Mouse (Mus musculus): Measurements from ENCODE around the gene Spata31d1a.
"Not testable (repeated sequence)": the region's sequence is repeated elsewhere in the genome, so short reads cannot be mapped to it uniquely, and the experiment has no call there.

Gene Spata31d1a

DNA sequence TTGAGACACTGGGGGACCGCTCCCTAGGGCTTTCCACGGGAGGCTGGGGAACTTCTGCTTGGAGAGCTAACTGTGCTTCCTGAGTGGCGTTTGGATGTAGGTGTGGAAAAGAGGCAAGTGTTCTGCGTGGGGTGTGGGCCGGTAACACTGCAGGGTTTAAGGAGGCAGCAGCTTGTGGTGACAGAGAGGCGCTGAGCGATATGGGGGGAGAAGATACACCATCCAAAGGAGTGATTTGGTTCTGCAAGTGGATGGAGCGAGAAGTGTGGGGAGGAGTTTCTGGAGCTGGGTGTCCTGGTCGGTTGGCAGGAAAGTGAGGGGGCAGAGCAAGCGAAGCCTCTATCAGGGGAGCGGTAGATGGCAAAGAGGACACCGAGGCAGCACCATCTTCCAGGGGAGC, 6.6 kb downstream of the Spata31d1a start:
- no peak for DNase-seq (ENCODE audit: low read depth, low spot score)

DNA sequence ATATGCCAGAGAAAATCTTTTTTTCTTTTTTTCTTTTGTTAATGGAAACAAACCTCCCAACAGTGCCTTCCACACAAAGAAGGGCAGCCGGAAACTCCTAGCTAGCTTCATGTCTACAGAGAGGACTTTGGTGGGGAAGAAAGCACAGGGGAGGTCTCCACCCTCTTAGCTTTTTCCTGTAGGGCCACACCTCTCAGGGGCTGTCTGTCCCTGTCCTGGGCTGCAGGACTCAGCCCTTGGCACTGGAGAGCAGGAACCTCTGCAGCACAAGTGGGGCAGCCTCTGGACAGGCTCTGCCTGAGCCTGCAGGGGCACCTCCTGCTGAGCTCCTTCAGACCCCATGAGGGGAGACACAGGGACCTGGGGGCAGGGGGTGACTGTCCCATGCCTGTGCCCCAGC, 10.0 kb downstream of the Spata31d1a start:
- DNase-seq (ENCODE audit: low read depth, low spot score), result not testable (repeated sequence)

DNA sequence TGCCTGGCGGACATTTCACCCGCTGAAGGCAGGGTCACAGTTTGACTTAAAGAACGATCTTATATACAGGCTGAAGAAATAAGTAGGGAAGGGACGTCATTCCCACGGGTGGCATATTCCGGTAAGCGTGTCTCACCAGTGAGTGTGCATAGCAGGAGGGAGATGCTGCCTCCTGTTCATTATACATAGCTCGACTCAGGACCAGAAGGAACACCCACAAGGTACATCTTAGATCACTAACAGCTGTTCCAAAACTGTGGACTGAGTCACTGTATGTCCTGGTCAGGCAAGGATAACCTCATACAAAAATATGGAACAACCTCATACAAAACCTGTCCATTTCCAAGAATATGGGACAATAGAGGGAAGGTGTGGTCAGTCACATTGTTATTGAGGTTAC, 11.0 kb downstream of the Spata31d1a start:
- DNase-seq (ENCODE audit: low read depth, low spot score), result no peak

DNA sequence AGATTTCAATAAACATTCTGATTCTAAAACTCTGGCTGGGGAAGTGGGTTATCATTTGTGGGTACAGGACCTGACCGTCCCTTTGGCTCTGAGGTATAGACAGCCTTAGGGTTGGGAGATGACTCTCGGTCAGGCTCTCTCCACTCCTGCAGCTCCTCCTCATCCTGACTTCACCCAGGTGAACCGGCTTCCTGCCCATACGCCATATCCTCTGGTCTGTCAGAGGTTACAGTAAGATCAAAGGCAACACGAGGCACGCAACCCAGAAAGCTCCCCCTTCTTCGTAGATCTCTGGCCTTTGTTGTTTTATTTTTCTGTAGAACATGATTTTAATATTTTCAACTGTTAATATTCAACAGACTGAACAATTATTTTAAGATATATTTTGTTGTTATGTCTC, 14.3 kb downstream of the Spata31d1a start:
- DNase-seq (ENCODE audit: low read depth, low spot score), result no peak

DNA sequence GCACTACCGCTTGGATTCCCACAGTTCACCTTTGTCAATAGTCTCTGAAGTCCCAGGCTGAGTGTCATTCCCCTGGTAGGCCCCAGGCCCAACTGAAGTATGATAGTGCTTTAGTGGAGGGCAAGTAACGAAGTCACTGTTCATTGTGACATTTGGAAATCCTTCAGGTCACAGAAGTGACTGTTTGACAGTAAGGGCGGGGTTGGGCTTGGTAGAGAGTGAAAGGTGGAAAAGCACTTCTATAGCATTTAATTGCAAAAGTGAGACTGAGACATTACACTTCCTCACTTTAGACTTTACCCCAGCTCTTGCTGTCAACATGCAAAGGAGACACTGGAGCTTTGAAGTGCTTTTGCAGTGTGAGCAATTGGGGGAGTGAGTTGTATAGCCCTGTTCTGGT, 16.1 kb downstream of the Spata31d1a start, which contains the start of gene 4921517D22Rik:
TSS of gene 4921517D22Rik (minus strand) at position 101 of the 400 bp plus-strand sequence.
- no peak for DNase-seq (ENCODE audit: low read depth, low spot score)

DNA sequence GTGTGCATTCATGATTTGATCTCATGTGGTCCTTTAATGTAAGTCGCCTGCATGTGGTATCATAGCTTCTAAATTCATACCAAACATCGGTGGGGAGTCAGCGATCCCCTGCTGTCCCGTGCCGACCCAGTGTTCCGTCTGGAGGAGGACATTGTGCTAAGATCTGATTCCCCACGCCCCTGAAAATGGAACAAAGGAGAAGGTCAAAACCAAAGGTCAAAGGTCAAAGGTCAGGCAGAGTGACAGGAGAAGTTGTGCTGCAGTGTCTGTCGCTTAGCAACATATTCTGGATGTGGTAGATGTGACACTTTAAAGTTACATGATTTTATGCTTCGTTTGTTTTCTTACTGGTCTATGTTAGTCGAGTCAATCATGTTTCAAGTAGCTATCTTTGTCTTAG, 18.7 kb downstream of the Spata31d1a start:
- no peak for DNase-seq (ENCODE audit: low read depth, low spot score)

DNA sequence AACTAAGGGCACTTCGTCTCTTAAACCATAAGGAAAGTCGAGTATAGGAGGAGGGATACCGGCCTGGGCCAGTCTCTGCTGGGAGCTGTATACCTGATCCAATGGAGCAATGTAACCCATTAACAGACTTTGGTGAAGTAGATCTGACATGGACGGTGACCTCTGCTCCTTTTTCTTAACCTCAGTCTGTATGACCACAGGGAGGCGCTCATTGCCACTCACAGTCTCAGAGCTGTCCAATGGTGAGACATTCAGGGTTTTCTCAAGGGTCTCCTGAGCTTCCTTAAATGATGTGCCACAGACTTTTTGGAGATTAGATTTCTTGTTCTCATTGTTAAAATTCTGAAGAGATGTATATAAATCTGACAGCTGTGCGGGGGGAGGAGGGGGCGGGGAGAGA, 19.6 kb downstream of the Spata31d1a start:
- no peak for DNase-seq (ENCODE audit: low read depth, low spot score)

DNA sequence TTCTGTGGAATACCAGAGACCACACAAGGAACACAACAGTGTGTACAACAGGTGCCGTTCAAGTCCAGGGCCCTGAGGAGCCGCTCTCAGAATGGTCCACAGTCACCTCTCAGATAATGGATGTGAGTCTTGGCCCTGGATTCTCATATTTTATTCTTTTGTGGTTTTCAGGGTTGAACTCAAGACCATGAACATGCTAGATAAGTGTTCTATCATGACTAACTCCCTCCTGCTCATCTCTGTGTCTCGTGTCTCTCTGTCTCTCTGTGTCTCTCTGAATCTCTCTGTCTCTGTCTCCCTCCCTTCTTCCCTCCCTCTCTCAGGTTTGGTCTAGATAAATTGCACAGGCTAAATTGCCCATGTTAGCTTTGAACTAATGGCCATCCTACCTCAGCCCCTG, 20.3 kb downstream of the Spata31d1a start:
- DNase-seq (ENCODE audit: low read depth, low spot score), result no peak

DNA sequence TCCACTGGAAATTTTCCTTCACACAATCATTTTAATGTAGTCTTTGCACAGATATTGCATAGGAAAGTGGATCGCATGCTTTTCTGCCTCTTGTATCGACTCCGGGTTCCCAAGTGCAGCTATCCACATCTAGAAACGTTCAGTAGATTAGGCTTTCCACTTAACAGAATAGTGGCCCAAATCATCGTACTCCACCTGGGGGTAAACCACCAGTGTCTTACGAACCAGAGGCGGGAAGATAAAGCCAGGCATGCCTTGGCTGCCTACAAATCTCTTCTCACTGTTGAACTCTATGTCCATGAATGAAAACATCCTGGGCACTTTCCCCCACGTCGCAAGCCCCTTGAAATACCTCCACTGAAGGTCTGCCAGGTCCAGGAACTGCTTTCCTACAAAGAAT, 20.8 kb downstream of the Spata31d1a start:
- DNase-seq (ENCODE audit: low read depth, low spot score), result no peak

DNA sequence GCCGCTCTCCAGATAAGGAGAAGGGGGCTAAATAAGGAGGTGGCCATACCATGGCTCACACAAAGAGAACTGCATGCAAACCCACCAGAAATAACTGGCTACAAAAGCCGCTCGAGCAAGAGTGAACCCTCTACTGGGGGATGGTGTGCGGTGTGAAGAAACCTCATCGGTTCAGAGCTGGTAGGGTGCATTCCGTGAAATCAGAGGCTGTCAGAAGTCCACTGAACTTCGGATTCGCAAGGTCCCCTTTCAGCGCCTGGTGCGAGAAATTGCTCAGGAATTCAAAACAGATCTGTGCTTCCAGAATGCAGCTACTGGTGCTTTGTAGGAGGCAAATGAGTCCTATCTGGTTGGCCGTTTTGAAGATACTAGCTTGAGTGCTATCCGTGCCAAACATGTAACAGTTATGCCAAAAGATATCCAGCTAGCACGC, 21.8 kb downstream of the Spata31d1a start:
- no peak for DNase-seq (ENCODE audit: low read depth, low spot score)

DNA sequence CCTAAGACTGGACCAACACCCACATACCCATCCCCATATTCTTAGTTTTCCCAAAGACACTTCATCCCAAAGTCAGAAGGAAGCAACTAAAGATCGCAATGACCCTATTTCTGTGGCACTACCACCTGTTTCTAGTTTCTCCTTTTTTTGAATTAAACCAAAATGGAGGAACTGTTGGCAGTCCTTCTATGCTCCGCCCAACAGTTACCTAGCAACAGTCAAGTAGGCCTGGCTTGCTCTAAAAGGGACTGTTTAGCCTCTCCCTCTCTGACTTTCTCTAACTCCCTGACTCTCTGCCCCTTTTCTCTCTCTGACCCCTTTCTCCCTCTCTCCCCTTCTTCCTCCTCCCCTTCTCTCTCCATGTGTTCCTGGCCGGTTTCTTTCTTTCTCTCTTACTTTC, 24.9 kb downstream of the Spata31d1a start:
- no peak for DNase-seq (ENCODE audit: low read depth, low spot score)

DNA sequence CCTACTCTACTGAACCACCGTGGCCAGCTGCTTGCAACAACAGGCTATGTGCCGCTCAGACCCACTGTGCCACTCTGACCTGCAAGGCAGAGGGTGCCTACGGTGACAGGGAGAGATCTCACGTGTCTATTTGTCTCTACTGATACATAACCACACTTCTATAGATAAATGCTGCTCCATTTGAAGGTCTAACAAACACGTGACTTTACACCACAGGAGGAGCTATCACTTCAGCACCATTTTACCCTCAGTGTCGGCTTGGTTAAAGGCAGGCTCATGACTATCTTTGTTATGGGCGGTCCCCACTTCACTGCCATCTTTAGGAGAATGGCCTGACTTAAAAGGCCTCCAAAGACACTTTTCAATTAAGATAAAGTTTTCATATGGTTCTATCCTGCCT, 27.5 kb downstream of the Spata31d1a start:
- peak; percentile 42 for DNase-seq (ENCODE audit: low read depth, low spot score)

DNA sequence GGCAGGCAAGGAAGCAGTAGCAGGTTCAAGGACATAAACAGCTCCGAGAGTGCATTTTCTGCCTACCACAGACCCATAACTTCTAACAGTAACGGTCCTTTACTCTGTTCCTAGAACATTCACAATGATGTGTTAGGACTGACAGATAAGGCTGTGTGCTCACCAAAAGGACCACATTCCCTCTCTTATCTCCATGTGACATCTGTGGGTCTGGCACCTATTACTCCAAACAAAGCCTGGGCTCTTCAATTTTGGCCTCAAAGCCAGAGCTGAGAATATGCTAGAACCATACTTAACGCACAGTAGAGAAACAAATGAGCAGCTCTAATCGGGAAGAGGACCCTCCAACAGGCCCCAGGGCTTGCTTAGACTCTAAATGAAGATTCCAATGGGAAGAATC, 30.2 kb downstream of the Spata31d1a start:
- no peak for DNase-seq (ENCODE audit: low read depth, low spot score)

DNA sequence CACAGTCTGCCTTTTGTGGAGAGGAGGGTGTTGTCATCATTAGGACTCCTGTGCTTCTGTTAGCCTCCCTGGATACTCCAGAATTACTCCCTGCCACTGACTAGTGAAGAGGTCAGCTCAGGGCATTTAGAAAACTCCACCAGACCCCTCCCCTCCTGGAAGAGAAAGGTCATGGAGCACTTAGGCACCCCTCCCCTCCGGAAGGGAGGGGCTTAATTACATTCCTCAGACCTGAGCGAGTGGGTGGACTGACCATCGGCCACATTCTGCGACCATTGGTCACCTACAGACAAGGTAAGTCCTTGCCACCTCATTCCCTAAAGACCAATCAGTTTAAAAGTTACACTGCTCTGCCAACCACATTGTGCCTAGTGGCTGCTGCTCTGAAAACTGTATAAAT, 30.8 kb downstream of the Spata31d1a start:
- no peak for DNase-seq (ENCODE audit: low read depth, low spot score)

DNA sequence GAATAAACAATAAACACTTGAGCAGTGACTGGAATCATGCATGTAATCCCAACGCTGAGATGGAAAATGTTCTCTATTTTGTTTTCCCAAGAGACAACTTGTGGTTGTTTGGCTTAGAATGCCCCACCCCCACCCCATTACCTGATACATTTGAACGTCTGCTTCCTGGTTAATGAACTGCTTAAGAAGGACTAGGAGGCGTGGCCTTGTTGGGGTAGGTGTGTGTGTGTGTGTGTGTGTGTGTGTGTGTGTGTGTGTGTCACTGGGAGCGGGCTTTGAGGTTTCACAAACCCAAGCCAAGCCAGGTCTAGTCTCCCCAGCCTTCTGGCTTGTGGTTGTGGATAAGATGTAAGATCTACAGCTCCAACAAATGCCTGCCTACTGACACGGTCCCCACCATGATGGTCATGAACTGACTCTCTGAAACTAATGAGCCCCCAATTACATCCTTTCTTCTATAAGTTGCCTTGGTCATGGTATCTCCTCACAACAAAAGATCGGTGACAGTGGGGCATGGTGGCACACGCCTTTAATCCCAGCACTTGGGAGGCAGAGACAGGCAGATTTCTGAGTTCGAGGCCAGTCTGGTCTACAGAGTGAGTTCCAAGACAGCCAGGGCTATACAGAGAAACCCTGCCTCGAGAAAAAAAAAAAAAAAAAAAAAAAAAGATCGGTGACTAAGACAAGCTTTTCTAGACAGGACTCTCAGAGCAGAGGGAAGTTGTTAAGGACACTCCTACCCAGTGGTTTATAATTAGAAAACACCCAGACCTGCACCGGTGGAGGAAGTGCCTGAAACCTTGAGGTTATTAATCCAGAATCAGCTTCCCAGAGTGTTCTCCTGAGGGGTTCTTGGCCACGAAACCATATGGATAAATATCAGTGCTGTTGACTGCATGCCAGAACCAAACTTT, 33.6 kb downstream of the Spata31d1a start:
- no peak for DNase-seq (ENCODE audit: low read depth, low spot score)

DNA sequence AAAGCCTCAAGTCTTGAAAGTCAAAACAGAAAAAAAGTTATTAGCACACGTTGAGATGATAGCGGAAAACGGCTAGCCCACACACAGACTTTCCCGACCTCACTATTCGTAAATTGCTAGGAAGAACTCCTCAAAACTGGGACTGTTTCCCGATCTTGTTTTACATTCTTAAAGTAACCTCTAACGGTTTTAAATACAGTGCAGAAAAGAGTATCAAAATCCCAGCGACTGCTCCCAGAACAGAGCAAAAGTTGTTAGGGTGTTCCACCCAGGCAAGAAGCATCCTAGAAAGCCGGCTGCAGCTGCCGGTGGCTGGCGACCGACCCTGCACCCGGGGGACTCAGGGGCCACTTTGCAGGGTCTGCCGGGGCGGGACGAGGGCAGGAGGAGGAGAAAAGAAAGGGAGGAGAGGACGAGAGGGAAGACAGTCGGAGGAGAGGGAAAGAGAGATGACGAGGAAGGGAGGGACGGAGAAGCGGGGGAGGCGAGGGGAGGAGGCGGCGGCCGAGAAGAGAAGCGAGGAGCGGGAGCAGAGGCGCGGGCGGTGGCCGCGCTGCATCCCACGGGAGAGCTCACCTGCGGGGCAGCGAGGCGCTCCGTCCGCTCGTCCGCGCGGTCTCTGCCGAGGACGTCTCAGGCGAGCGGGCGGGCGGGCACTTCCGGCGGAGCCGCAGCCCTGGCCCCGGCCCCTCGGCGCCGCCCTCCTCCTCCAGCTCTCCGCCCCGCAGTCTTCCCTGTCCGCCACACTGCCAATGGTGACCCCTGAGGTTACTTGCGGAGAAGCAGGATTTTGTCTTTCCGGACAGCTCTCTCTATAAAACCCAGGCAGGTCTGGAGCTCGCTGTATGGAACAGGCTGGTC, 34.7 kb downstream of the Spata31d1a start, which contains the start of gene Golm1:
TSS of gene Golm1 (minus strand) at position 661 of the 861 bp plus-strand sequence.
- DNase-seq (ENCODE audit: low read depth, low spot score), result peak; percentile 65

DNA sequence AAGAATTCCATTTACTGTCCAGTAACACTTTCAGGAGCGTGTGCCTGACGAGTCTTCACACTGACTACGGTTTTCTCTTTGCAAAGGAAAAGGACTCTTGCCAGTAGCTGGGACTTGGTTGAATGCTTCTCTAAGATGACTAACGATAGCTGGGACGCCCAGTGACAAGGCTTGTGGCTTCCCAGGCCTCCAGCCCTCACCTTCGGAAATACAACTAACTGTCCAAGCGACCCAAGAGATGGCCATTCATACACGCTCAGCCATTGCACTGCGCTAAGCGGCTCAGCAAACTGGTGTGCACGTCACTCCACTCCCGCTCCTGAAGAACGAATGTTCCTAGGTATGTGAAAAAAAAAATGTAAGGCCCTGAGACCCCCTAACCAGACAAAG, 35.4 kb downstream of the Spata31d1a start:
- no peak for DNase-seq (ENCODE audit: low read depth, low spot score)

DNA sequence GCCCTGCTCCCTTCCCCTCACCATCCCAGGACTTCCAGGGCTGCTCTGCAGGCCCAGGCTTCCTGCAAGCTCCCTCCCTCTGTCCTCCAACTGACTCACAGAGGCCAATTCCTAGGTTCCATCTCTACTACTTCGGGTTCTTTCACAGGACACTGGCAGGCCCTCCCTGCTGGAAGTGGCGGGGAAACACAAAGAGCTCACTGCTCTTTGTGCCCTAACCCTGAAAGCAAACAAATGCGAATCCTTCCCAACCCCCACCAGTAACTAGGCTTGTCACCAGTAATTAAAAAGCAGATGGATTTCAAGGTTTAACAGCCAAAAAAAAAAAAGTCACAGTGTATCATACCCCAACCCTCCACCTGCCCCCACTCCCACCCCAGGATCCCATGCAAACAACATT, 35.9 kb downstream of the Spata31d1a start:
- peak; percentile 45 for DNase-seq (ENCODE audit: low read depth, low spot score)

DNA sequence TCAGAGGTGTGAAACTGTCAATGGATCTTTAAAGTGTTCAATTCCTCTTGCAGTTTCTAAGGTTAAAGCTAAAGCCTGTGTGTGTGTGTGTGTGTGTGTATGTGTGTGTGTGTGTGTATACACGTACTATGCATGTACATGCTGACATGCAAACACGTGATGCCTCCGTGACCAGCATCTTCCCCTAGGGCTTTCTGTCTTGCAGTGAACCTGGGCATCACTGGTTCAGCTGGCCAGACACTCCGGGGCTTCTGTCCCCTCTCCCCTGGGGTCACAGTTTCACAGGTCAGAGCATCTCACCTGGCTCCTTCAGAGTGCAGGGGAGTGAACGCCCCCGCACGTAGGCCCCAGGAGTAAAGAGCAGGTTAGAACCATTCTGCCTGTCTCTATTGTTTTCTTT, 36.5 kb downstream of the Spata31d1a start:
- DNase-seq (ENCODE audit: low read depth, low spot score), result no peak

DNA sequence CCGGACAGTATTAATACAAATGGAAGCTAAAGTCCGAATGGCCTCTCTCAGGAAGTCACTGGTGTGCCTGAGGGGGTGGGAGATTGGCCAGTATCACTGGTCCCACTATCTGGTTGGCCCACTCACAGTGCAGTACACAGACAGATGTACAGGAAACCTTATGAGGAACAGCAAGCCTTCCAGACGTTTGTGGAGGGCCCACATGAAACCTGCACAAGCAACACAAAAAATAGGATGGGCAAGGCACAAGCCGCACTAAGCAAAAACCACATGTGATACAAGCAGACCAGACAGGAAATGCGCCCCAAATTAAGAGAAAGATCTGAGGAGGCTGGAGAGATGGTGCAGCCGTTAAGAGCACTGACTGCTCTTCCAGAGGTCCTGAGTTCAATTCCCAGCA, 37.9 kb downstream of the Spata31d1a start:
- DNase-seq (ENCODE audit: low read depth, low spot score), result no peak

DNA sequence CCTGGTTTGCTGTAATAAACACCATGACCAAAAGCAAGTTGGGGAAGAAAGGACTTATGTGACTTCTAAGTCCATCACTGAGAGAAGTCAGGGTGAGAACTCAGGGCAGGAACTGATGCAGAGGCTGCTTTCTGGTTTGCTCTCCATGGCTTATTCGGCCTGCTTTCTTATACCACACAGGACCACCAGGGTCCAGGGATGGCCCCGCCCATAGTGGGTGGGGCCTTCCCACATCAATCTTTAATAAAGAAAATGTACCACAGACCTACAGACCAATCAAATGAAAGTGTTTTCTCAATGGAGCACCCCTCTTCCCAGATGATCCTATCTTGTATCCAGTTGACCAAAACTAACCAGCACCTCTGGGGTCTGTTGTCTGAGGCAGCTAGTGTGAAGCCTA, 38.6 kb downstream of the Spata31d1a start:
- no peak for DNase-seq (ENCODE audit: low read depth, low spot score)

DNA sequence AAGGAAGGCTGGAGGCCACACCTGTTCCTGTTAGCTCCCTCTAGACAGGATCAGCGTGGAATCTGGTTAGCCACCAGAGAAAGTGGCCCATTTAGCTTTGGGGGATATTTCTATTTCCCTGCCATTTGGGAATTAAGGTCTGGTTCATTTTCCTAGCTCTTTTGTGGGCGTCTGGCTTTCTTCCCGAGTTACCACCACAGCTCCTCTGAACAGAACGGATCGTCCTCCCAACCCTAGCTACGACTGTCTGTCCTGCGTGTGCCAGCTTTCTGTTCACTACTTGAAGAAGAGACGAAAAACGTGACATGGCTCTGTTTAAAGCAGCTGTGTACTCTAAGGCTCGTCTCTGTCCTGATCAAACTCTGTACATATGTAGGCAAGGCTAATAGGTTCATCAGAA, 40.2 kb downstream of the Spata31d1a start:
- DNase-seq (ENCODE audit: low read depth, low spot score), result no peak
